Mouse (Mus musculus): Measurements from ENCODE around the gene Gm4952. TPM values are rescaled to one million over a fixed set of nuclear protein-coding genes. Genes with fewer than 3 reads are reported as not detected.

The Gm4952 gene
- polyA plus RNA-seq, 1 experiment from 2014 or later = 1.2 TPM

DNA sequence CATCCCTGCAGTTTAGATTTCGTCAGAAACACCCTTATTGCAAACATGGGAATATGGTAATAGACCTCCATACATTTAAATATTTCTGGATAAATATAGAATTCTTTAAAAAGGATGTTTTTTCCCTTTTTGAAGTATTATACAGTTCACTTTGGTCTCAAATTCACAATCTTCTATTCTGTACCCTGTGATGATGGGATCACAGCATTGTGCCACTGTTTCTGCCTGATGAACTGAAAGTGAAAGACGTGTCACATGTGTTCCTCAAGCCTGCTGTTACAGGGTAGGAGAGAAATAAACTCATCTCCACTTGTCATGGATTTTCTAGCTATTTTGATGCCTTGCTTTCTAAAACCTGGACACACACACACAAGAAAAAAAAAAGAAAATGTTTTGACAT lies 28.9 kb upstream of the Gm4952 start:
- Histone ChIP-seq H3K27me3 (ENCODE audit: control insufficient read depth, insufficient read depth, low read length) (no peaks in the 10 kb centered on the region), H3K27ac (replicated peaks) (no peak overlapping the region), H3K36me3 (ENCODE audit: control insufficient read depth, insufficient read depth, low read length) (no peaks in the 10 kb centered on the region), H3K4me3 (ENCODE audit: low read depth, low read length) (no peak overlapping the region), H3K4me1 (replicated peaks; ENCODE audit: control insufficient read depth, insufficient read depth) (0 out of 2 replicates have a peak, but pooled peaks cover 2% of the 10 kb centered on the region), H3K9ac (ENCODE audit: low read length) (no peak overlapping the region), H3K4me2 (replicated peaks; ENCODE audit: low read depth) (no peak overlapping the region), H3K9me3 (ENCODE audit: control insufficient read depth, low read length) (no peaks in the 10 kb centered on the region)
- ATAC-seq (ENCODE audit: low FRiP score, low TSS enrichment) (no peak), DNase-seq (ENCODE audit: low spot score) (no peak)
- TF ChIP-seq EP300 (optimal IDR thresholded peaks at IDR 0.05) = no peak
- no peak for TF ChIP-seq CTCF (IDR thresholded peaks at IDR 0.05; ENCODE audit: low read depth)
- WGBS = 54% methylated on average over 2 of the region's 2 CpGs

DNA sequence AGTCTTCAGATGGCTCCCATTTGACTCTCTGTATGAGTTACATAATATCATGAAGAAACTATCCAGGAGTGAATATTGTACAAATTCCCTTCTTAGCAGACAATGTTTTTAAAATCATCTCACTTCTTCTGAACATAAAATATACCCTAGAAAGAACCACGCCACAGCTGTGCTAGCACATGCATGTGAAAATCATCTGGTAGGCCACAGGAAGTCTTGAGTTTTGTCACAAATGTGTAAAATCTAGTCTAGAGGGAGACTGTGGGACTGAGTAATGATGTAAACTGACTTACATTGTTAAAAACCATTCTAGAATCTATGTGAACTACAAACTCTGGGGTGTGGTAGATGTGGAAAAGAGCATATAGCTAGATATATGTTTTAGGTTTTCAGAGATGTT lies 28.1 kb upstream of the Gm4952 start:
- WGBS = 96% methylated on average over 1 of the region's 1 CpGs
- Histone ChIP-seq H3K4me2 (replicated peaks; ENCODE audit: low read depth) (no peak overlapping the region), H3K27ac (replicated peaks) (no peak overlapping the region), H3K4me1 (replicated peaks; ENCODE audit: control insufficient read depth, insufficient read depth) (0 out of 2 replicates have a peak, but pooled peaks cover 2% of the 10 kb centered on the region), H3K4me3 (ENCODE audit: low read depth, low read length) (no peak overlapping the region), H3K27me3 (ENCODE audit: control insufficient read depth, insufficient read depth, low read length) (no peaks in the 10 kb centered on the region), H3K9me3 (ENCODE audit: control insufficient read depth, low read length) (no peaks in the 10 kb centered on the region), H3K9ac (ENCODE audit: low read length) (no peak overlapping the region), H3K36me3 (ENCODE audit: control insufficient read depth, insufficient read depth, low read length) (no peaks in the 10 kb centered on the region)
- DNase-seq (ENCODE audit: low spot score) = no peak
- no peak for ATAC-seq (ENCODE audit: low FRiP score, low TSS enrichment)
- TF ChIP-seq CTCF (IDR thresholded peaks at IDR 0.05; ENCODE audit: low read depth) (no peak), EP300 (optimal IDR thresholded peaks at IDR 0.05) (no peak)

DNA sequence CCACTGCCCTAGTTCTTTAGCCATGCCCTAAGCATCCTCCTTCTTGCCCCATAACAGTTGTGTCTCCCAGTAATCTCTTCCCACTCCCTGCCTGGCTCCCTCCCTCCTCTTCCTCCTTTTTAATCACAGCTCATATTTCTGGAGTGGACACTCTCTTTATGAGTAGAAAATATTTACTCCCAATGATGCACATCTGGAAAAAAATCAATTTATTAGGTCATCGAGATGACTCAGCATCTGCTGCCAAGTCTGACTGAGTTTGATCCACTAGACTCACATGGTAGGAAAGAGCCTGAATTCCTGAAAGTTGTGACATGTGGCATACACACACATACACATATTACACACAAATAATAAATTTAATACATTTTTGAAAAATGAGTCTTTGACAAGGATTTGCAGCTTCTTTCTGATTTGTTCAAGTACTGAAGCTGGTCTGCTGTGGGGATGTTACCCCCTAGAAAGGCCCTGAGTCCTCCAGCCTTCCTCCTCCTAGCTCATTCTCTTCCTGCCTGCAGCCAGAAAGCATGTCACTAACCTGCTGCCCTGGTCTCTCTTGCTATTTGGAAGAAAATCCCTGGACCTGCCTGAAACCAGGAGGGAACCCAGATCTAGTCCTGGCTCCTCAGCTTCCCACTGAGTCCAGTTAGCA lies 27.0 kb upstream of the Gm4952 start:
- Histone ChIP-seq H3K4me3 (ENCODE audit: low read depth, low read length) (peak overlapping the region; percentile 19; the same call in 1 of the 2 replicates), H3K9me3 (ENCODE audit: control insufficient read depth, low read length) (no peaks in the 10 kb centered on the region), H3K36me3 (ENCODE audit: control insufficient read depth, insufficient read depth, low read length) (0 out of 2 replicates have a peak, but pooled peaks cover 2% of the 10 kb centered on the region), H3K27me3 (ENCODE audit: control insufficient read depth, insufficient read depth, low read length) (no peaks in the 10 kb centered on the region), H3K27ac (replicated peaks) (peak overlapping the region; percentile 78), H3K4me1 (replicated peaks; ENCODE audit: control insufficient read depth, insufficient read depth) (0 out of 2 replicates have a peak, but pooled peaks cover 2% of the 10 kb centered on the region), H3K4me2 (replicated peaks; ENCODE audit: low read depth) (peak overlapping the region; percentile 48; the same call in 1 of the 2 replicates), H3K9ac (ENCODE audit: low read length) (no peak overlapping the region)
- no peak for DNase-seq (ENCODE audit: low spot score)
- WGBS = 66% methylated on average over 1 of the region's 1 CpGs
- ATAC-seq (ENCODE audit: low FRiP score, low TSS enrichment) = 0 out of 2 replicates have a peak, but pooled peaks have one; percentile 36
- TF ChIP-seq EP300 (optimal IDR thresholded peaks at IDR 0.05) = no peak
- TF ChIP-seq CTCF (IDR thresholded peaks at IDR 0.05; ENCODE audit: low read depth) = no peak

DNA sequence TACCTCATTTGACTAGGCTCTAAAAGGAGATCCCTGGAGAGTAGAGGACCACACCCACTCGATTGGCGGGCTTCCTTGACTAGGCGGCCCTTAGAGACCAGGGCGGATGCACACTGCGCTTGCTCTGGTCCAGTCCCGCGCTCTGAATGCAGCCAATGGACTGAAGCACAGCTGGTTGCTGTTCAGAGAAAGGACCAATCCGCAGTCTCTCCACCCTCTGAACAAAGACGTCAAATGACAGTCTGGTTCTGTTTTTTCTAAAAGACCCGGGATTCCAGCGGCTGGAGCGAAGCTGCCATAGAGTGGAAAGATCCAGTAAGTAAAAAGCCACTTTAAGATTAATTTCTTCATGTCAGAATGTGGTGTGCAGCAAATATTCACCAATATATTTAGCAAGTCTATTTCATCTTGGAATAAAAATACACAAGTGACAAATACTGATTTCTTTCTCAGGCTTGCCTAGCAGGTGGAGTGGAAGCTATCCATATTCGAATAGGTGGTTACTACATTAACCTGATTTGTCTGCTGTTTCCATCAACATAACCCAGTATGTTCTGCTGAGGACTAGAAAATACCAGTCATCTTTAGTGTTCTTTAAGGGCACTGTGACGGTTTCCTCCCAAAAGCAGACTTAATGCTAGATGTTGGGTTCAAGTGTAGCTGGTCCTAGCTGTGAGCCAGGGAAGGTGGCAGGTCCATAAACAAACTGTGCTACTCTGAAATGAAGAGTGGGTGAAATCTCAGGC lies 26.3 kb upstream of the Gm4952 start:
- DNase-seq (ENCODE audit: low spot score) = peak; percentile 82
- Histone ChIP-seq H3K27ac (replicated peaks) (peak overlapping the region; percentile 78), H3K4me1 (replicated peaks; ENCODE audit: control insufficient read depth, insufficient read depth) (0 out of 2 replicates have a peak, but pooled peaks cover 2% of the 10 kb centered on the region), H3K4me3 (ENCODE audit: low read depth, low read length) (peak overlapping the region; percentile 19), H3K9me3 (ENCODE audit: control insufficient read depth, low read length) (no peaks in the 10 kb centered on the region), H3K9ac (ENCODE audit: low read length) (peak overlapping the region; percentile 8; the same call in 1 of the 2 replicates), H3K36me3 (ENCODE audit: control insufficient read depth, insufficient read depth, low read length) (0 out of 2 replicates have a peak, but pooled peaks cover 2% of the 10 kb centered on the region), H3K27me3 (ENCODE audit: control insufficient read depth, insufficient read depth, low read length) (no peaks in the 10 kb centered on the region), H3K4me2 (replicated peaks; ENCODE audit: low read depth) (peak overlapping the region; percentile 48)
- TF ChIP-seq EP300 (optimal IDR thresholded peaks at IDR 0.05) = no peak
- TF ChIP-seq CTCF (IDR thresholded peaks at IDR 0.05; ENCODE audit: low read depth) = no peak
- peak; percentile 97 for ATAC-seq (ENCODE audit: low FRiP score, low TSS enrichment)
- WGBS = 5% methylated on average over 14 of the region's 14 CpGs

DNA sequence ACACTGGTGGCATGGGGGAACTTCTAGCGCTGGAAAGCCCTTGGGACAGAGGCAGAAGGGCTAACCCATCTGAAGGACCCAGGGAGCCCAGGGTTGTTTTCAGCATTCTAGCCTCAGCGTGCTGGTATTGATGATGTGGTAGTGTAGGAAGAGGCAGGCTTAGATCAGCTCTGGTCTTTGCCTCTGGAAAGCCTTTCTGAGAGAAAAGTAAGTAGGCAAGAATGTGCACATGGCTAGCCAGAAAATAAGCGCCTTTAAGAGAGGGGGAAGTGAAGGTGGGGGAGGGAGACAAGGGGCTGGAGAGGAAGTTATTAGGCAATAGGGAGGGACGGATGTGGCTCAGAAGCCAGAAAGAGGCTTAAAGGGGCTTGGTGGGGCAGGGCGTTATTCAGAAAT lies 25.8 kb upstream of the Gm4952 start:
- peak; percentile 41; the same call in 1 of the 2 replicates for ATAC-seq (ENCODE audit: low FRiP score, low TSS enrichment)
- H3K4me2 ChIP-seq (replicated peaks; ENCODE audit: low read depth) = peak overlapping the region; percentile 48

More for the DNA sequence above, 25.8 kb upstream of the Gm4952 start:
- Histone ChIP-seq H3K27ac (replicated peaks) (peak overlapping the region; percentile 59; the same call in 1 of the 2 replicates), H3K9ac (ENCODE audit: low read length) (peak overlapping the region; percentile 8; the same call in 1 of the 2 replicates), H3K4me1 (replicated peaks; ENCODE audit: control insufficient read depth, insufficient read depth) (0 out of 2 replicates have a peak, but pooled peaks cover 2% of the 10 kb centered on the region), H3K9me3 (ENCODE audit: control insufficient read depth, low read length) (no peaks in the 10 kb centered on the region), H3K4me3 (ENCODE audit: low read depth, low read length) (peak overlapping the region; percentile 19), H3K27me3 (ENCODE audit: control insufficient read depth, insufficient read depth, low read length) (no peaks in the 10 kb centered on the region), H3K36me3 (ENCODE audit: control insufficient read depth, insufficient read depth, low read length) (0 out of 2 replicates have a peak, but pooled peaks cover 2% of the 10 kb centered on the region)
- TF ChIP-seq CTCF (IDR thresholded peaks at IDR 0.05; ENCODE audit: low read depth) = no peak
- no peak for TF ChIP-seq EP300 (optimal IDR thresholded peaks at IDR 0.05)
- no peak for DNase-seq (ENCODE audit: low spot score)
- 16% methylated on average over 5 of the region's 5 CpGs for WGBS
